ENCODE assay signal across 24 mouse cellular contexts in the genomic region with DNA sequence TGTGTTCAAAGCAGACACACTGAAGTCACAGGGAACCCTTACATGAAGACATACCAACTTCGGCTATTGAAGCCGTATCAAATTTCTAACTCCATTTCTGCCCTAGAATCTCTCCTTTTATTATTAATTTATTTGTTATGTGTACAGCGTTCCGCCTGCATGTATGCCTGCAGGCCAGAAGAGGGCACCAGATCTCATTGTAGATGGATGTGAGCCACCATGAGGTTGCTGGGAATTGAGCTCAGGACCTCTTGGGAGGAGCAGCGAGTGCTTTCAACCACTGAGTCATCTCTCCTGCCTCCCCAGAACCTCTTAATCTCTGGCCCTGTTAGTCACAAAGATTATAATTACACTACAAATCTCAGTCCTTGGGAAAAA. TPM values are rescaled to one million over a fixed set of nuclear protein-coding genes. Genes with fewer than 3 reads are reported as not detected.
DNase-seq lines count a peak whose midpoint lies in the region; ATAC-seq and TF ChIP-seq lines count a peak whose summit lies in the region.
"Had no signal": no experiment of that assay in that cellular context is flagged by ENCODE, and none has a peak within 500 bp of the region (broad histone marks: within the 10 kb centered on the region; RNA-seq: fewer than 3 reads in every experiment).

No protein-coding gene starts in this region.

- no peaks in the 10 kb centered on the region for H3K4me1 ChIP-seq in kidney, postnatal 0 days (replicated peaks; ENCODE audit: insufficient read depth, low read length)
- H3K4me1 ChIP-seq in midbrain, postnatal 0 days (ENCODE audit: insufficient read depth, low read length), result no peaks in the 10 kb centered on the region
- H3K4me1 ChIP-seq in midbrain, embryonic 14.5 days (ENCODE audit: control insufficient read depth, insufficient read depth, low read length), result no peaks in the 10 kb centered on the region
- H3K4me1 ChIP-seq in thymus, adult 2 months (replicated peaks; ENCODE audit: control insufficient read depth, insufficient read depth, low read length), result no peaks in the 10 kb centered on the region
- H3K4me1 ChIP-seq: hindbrain, embryonic 10.5 days; liver, embryonic 15.5 days; midbrain, embryonic 13.5 days; neural tube, embryonic 13.5 days had no signal

- WGBS in kidney, postnatal 0 days, result 97% methylated on average over 5 of the region's 5 CpGs
- WGBS in midbrain, postnatal 0 days, result 98% methylated on average over 5 of the region's 5 CpGs
- WGBS in midbrain, embryonic 14.5 days, result 97% methylated on average over 5 of the region's 5 CpGs
- WGBS in thymus, adult 2 months, result 96% methylated on average over 5 of the region's 5 CpGs

- TF ChIP-seq CTCF in kidney, postnatal 0 days (IDR thresholded peaks at IDR 0.05; ENCODE audit: low read depth), result peak; percentile 43
- TF ChIP-seq CTCF in midbrain, postnatal 0 days (IDR thresholded peaks at IDR 0.05), result peak; percentile 34; the same call in 1 of the 2 replicates
- TF ChIP-seq CTCF in thymus, adult 2 months (IDR thresholded peaks at IDR 0.05; ENCODE audit: borderline replicate concordance, control insufficient read depth, extremely low read depth, insufficient read depth, low read length, poor library complexity), result no peak

- TF ChIP-seq POLR2A in thymus, adult 2 months (IDR thresholded peaks at IDR 0.05; ENCODE audit: control insufficient read depth, extremely low read depth, insufficient read depth, low read length, poor library complexity), result no peak

- H3K27ac ChIP-seq in kidney, postnatal 0 days, result no peak overlapping the region
- H3K27ac ChIP-seq in midbrain, postnatal 0 days (ENCODE audit: low read depth, low read length), result no peak overlapping the region
- H3K27ac ChIP-seq in midbrain, embryonic 14.5 days (replicated peaks; ENCODE audit: low read depth, low read length), result no peak overlapping the region
- no peak overlapping the region for H3K27ac ChIP-seq in thymus, adult 2 months (ENCODE audit: control insufficient read depth, insufficient read depth, low read length)
- H3K27ac ChIP-seq: hindbrain, embryonic 10.5 days; liver, embryonic 15.5 days; macrophage; midbrain, embryonic 13.5 days; neural tube, embryonic 13.5 days had no signal

- peak; percentile 16 for DNase-seq in CD4-positive, CD25-positive, alpha-beta regulatory T cell, adult 2 months (ENCODE audit: low read depth, low spot score)
- DNase-seq in kidney, postnatal 0 days (ENCODE audit: low spot score), result no peak
- no peak for DNase-seq in kidney, adult 18-20 months
- no peak for DNase-seq in midbrain, postnatal 0 days (ENCODE audit: low spot score)
- no peak for DNase-seq in midbrain, embryonic 14.5 days
- DNase-seq in thymus, adult 2 months, result no peak
- no peak for DNase-seq in gastrocnemius, adult 18-20 months (ENCODE audit: low spot score)
- DNase-seq: adrenal gland, postnatal 25 days; cerebellum, postnatal 36 days; gastrocnemius, postnatal 36 days; kidney, postnatal 25 days; right cerebral cortex, postnatal 4 days had no signal

- no peaks in the 10 kb centered on the region for H3K9me3 ChIP-seq in kidney, postnatal 0 days (replicated peaks; ENCODE audit: low read length)
- H3K9me3 ChIP-seq in midbrain, postnatal 0 days (ENCODE audit: low read length), result no peaks in the 10 kb centered on the region
- H3K9me3 ChIP-seq in midbrain, embryonic 14.5 days (ENCODE audit: control insufficient read depth, low read length), result no peaks in the 10 kb centered on the region
- H3K9me3 ChIP-seq: hindbrain, embryonic 10.5 days; liver, embryonic 15.5 days; midbrain, embryonic 13.5 days had no signal

- H3K9ac ChIP-seq in kidney, postnatal 0 days (ENCODE audit: low read depth, low read length), result no peak overlapping the region
- H3K9ac ChIP-seq in midbrain, postnatal 0 days (replicated peaks; ENCODE audit: low read length, poor library complexity, severe bottlenecking), result no peak overlapping the region
- H3K9ac ChIP-seq in midbrain, embryonic 14.5 days (replicated peaks; ENCODE audit: low read length), result no peak overlapping the region
- H3K9ac ChIP-seq: liver, embryonic 15.5 days; midbrain, embryonic 13.5 days; neural tube, embryonic 13.5 days had no signal

- H3K4me2 ChIP-seq in kidney, postnatal 0 days (ENCODE audit: low read length), result no peak overlapping the region
- no peak overlapping the region for H3K4me2 ChIP-seq in midbrain, postnatal 0 days (ENCODE audit: low read depth, low read length, poor library complexity, severe bottlenecking)
- no peak overlapping the region for H3K4me2 ChIP-seq in midbrain, embryonic 14.5 days (ENCODE audit: low read length)
- H3K4me2 ChIP-seq: liver, embryonic 15.5 days; midbrain, embryonic 13.5 days; neural tube, embryonic 13.5 days had no signal

- no peak for ATAC-seq in CD4-positive, CD25-positive, alpha-beta regulatory T cell, adult 4 months
- no peak for ATAC-seq in kidney, postnatal 0 days (replicated peaks; ENCODE audit: low FRiP score, low read depth)
- no peak for ATAC-seq in midbrain, postnatal 0 days (ENCODE audit: low FRiP score)
- no peak for ATAC-seq in midbrain, embryonic 14.5 days (ENCODE audit: low FRiP score, low TSS enrichment)
- ATAC-seq: midbrain, embryonic 13.5 days had no signal

- H3K4me3 ChIP-seq in kidney, postnatal 0 days (replicated peaks; ENCODE audit: low read depth, low read length), result no peak overlapping the region
- no peak overlapping the region for H3K4me3 ChIP-seq in midbrain, postnatal 0 days (ENCODE audit: low read depth, low read length)
- H3K4me3 ChIP-seq in midbrain, embryonic 14.5 days (replicated peaks; ENCODE audit: low read depth, low read length), result no peak overlapping the region
- no peak overlapping the region for H3K4me3 ChIP-seq in thymus, adult 2 months (ENCODE audit: control insufficient read depth, insufficient read depth, low read length)
- H3K4me3 ChIP-seq: hindbrain, embryonic 10.5 days; liver, embryonic 15.5 days; midbrain, embryonic 13.5 days; neural tube, embryonic 13.5 days had no signal

- H3K27me3 ChIP-seq in kidney, postnatal 0 days (ENCODE audit: insufficient read depth, low read length), result no peaks in the 10 kb centered on the region
- no peaks in the 10 kb centered on the region for H3K27me3 ChIP-seq in midbrain, postnatal 0 days (ENCODE audit: insufficient read depth, low read length)
- no peaks in the 10 kb centered on the region for H3K27me3 ChIP-seq in midbrain, embryonic 14.5 days (ENCODE audit: control insufficient read depth, insufficient read depth, low read length)
- no peaks in the 10 kb centered on the region for H3K27me3 ChIP-seq in thymus, adult 2 months (ENCODE audit: control insufficient read depth, insufficient read depth, low read length)
- H3K27me3 ChIP-seq: liver, embryonic 15.5 days; midbrain, embryonic 13.5 days; neural tube, embryonic 13.5 days had no signal

- H3K36me3 ChIP-seq in kidney, postnatal 0 days (ENCODE audit: insufficient read depth, low read length), result peaks cover 12% of the 10 kb centered on the region; the same call in 1 of the 2 replicates
- H3K36me3 ChIP-seq in midbrain, postnatal 0 days (ENCODE audit: insufficient read depth, low read length), result peaks cover 12% of the 10 kb centered on the region
- H3K36me3 ChIP-seq in midbrain, embryonic 14.5 days (ENCODE audit: control insufficient read depth, insufficient read depth, low read length), result peaks cover 23% of the 10 kb centered on the region; the same call in 1 of the 2 replicates
- H3K36me3 ChIP-seq in thymus, adult 2 months (ENCODE audit: control insufficient read depth, insufficient read depth, low read length), result no peaks in the 10 kb centered on the region
- H3K36me3 ChIP-seq: G1E had no signal

RNA-seq across cellular contexts. Expression of a gene that starts 12.4 kb away (rescaled TPM):
- not detected for polyA plus RNA-seq in CD4-positive, CD25-positive, alpha-beta regulatory T cell, adult 4 months (2017; shearing (Covaris generic))
- not detected in 2 replicates for polyA plus RNA-seq in kidney, postnatal 0 days (2015; fragmentation: Nextera tagmentation; extraction: Ambion mirVana)
- not detected in 2 replicates for total RNA-seq in midbrain, postnatal 0 days (2014; rRNA removed)
- polyA plus RNA-seq in midbrain, postnatal 0 days (2015; fragmentation: Nextera tagmentation; extraction: Ambion mirVana), result not detected in 2 replicates
- polyA plus RNA-seq in midbrain, embryonic 14.5 days (2014; fragmentation: Nextera tagmentation; extraction: Ambion mirVana), result not detected in 2 replicates
- not detected in 2 replicates for polyA plus RNA-seq in thymus, adult 2 months (2012; rRNA removed)
- total RNA-seq in gastrocnemius, adult 18-20 months (2021), result not detected
- total RNA-seq: adrenal gland, postnatal 25 days; G1E; gastrocnemius, postnatal 36 days; layer of hippocampus, postnatal 14 days; left cerebral cortex, postnatal 36 days had no signal
- polyA plus RNA-seq: embryonic facial prominence, embryonic 11.5 days; G1E; heart, embryonic 14.5 days; hindbrain, embryonic 10.5 days; intestine, embryonic 14.5 days; liver, embryonic 15.5 days; macrophage; midbrain, embryonic 13.5 days; neural tube, embryonic 13.5 days had no signal
